Mouse (Mus musculus) ES-E14 (cell line): ENCODE data around the gene Fitm1. TPM values are rescaled to one million over a fixed set of nuclear protein-coding genes. Genes with fewer than 3 reads are reported as not detected.

ENCODE experiments used
- DNase-seq: peaks from one replicate; pipeline ENCODE4 v3.0.0-alpha.2; 2013; ENCODE audit warnings: low read depth, low spot score
- H3K27ac ChIP-seq: 2 replicates; pipeline ENCODE4 v1.5.1; 2012; ENCODE audit warnings: low read depth, mild to moderate bottlenecking, low read length, moderate library complexity, mixed read lengths; ENCODE audit not compliant: poor library complexity, insufficient read depth, severe bottlenecking
- H3K36me3 ChIP-seq: 2 replicates; pipeline ENCODE4 v1.6.1; 2012; ENCODE audit warnings: mild to moderate bottlenecking, low read length, moderate library complexity, mixed read lengths; ENCODE audit not compliant: control insufficient read depth, poor library complexity, insufficient read depth, severe bottlenecking
- H3K4me1 ChIP-seq, 2 experiments: fragments of 150-350 bp in 1 of 2; sonication (generic) in 1 of 2; 2 replicates each; pipeline ENCODE4 v1.6.1; 2012; ENCODE audit warnings: low read length in 2 of 2, mild to moderate bottlenecking in 1 of 2, mixed read lengths in 1 of 2; ENCODE audit not compliant: control insufficient read depth in 2 of 2, insufficient read depth in 2 of 2, poor library complexity in 1 of 2
- H3K4me3 ChIP-seq, 2 experiments: fragments of 150-350 bp in 1 of 2; sonication (generic) in 1 of 2; 2 replicates each; pipeline ENCODE4 v1.5.1; 2012; ENCODE audit warnings: low read length in 2 of 2, low read depth in 1 of 2, mild to moderate bottlenecking in 1 of 2, mixed read lengths in 1 of 2; ENCODE audit not compliant: insufficient read depth in 1 of 2, poor library complexity in 1 of 2, severe bottlenecking in 1 of 2
- H3K9ac ChIP-seq: 2 replicates; pipeline ENCODE4 v1.6.1; 2012; ENCODE audit warnings: low read depth, mild to moderate bottlenecking, low read length, mixed read lengths; ENCODE audit not compliant: poor library complexity, insufficient read depth, severe bottlenecking
- H3K9me3 ChIP-seq: fragments of 150-350 bp; sonication (generic); 2 replicates; pipeline ENCODE4 v1.6.1; 2012; ENCODE audit warnings: low read depth, mild to moderate bottlenecking, low read length; ENCODE audit not compliant: control insufficient read depth, insufficient read depth
- CHD2 ChIP-seq: IDR thresholded peaks from 2 replicates; pipeline ENCODE4 v1.6.1; 2014; ENCODE audit warnings: mild to moderate bottlenecking, low read depth, low read length, inconsistent platforms
- HCFC1 ChIP-seq: IDR thresholded peaks from 2 replicates; pipeline ENCODE4 v1.6.1; 2012; ENCODE audit warnings: low read length, inconsistent platforms, borderline replicate concordance; ENCODE audit not compliant: insufficient read depth
- MAFK ChIP-seq: IDR thresholded peaks from 2 replicates; pipeline ENCODE4 v1.6.1; 2014; ENCODE audit warnings: mild to moderate bottlenecking, low read depth, low read length, inconsistent platforms; ENCODE audit not compliant: insufficient read depth
- ZC3H11A ChIP-seq: IDR thresholded peaks from 2 replicates; pipeline ENCODE4 v1.6.1; 2012; ENCODE audit warnings: low read depth, mild to moderate bottlenecking, inconsistent platforms, low read length, borderline replicate concordance
- ZNF384 ChIP-seq: IDR thresholded peaks from 2 replicates; pipeline ENCODE4 v1.6.1; 2012; ENCODE audit warnings: low read depth, low read length, inconsistent platforms
- in situ Hi-C, 2 experiments: fragments of 600-800 bp; cut with MboI; formaldehyde crosslinking; loops; one replicate each; pipeline ENCODE4 v1.15.1; 2025; ENCODE audit warnings: low sequenced_read_pairs in 2 of 2, inconsistent platforms in 1 of 2; ENCODE audit not compliant: unreplicated experiment in 2 of 2
- total RNA-seq: library from RNA; depleted of rRNA; stranded (reverse); fragments of 300-350 nt; gene quantifications from 2 replicates; pipeline ENCODE4 v1.2.3, GENCODE M21; 2012

The Fitm1 gene
- total RNA-seq, 1 experiment: 0.71 TPM

- TF ChIP-seq ZNF384 (no peak), MAFK (no peak), ZC3H11A (no peak), HCFC1 (no peak), CHD2 (no peak)
- Histone ChIP-seq H3K27ac (peak overlapping the region; percentile 71; the same call in 1 of the 2 replicates), H3K4me1 (peaks cover 8 to 18% of the 10 kb centered on the region in 2 experiments), H3K4me3 (no peak overlapping the region), H3K9ac (peak overlapping the region; percentile 30; the same call in 1 of the 2 replicates), H3K9me3 (no peaks in the 10 kb centered on the region), H3K36me3 (peaks cover 16% of the 10 kb centered on the region; the same call in 1 of the 2 replicates)
- DNase-seq: no peak
- in situ Hi-C loops: no loop called here
Observed at GRCm38 (mm10) chr14:55551794-55552193, 23.6 kb upstream of the Fitm1 start.

- 0 out of 2 replicates have a peak, but pooled peaks have one; percentile 22 for TF ChIP-seq ZNF384
- no peak for TF ChIP-seq CHD2
Observed at GRCm38 (mm10) chr14:55554635-55555034, 20.8 kb upstream of the Fitm1 start.

GRCm38 (mm10) chr14:55555788-55556187 lies 19.6 kb upstream of the Fitm1 start:
- Histone ChIP-seq H3K4me3 (no peak overlapping the region), H3K36me3 (no peaks in the 10 kb centered on the region), H3K4me1 (peaks cover 4 to 11% of the 10 kb centered on the region in 2 experiments; a peak in 3 of 4 replicates), H3K9ac (no peak overlapping the region), H3K27ac (no peak overlapping the region), H3K9me3 (no peaks in the 10 kb centered on the region)
- no peak for TF ChIP-seq ZNF384
- no peak for TF ChIP-seq ZC3H11A
- no peak for TF ChIP-seq CHD2
- TF ChIP-seq MAFK: no peak
- TF ChIP-seq HCFC1: no peak
- no peak for DNase-seq
- in situ Hi-C loops: no loop called here

More at GRCm38 (mm10) chr14:55554635-55555034, 20.8 kb upstream of the Fitm1 start:
- no peaks in the 10 kb centered on the region for H3K36me3 ChIP-seq
- no peak overlapping the region for H3K9ac ChIP-seq
- no peaks in the 10 kb centered on the region for H3K9me3 ChIP-seq
- H3K27ac ChIP-seq: no peak overlapping the region
- in situ Hi-C loops: no loop called here
- H3K4me1 ChIP-seq: peaks cover 8 to 11% of the 10 kb centered on the region in 2 experiments
- DNase-seq: no peak
- no peak overlapping the region for H3K4me3 ChIP-seq

GRCm38 (mm10) chr14:55557003-55557402 lies 18.4 kb upstream of the Fitm1 start:
- H3K9me3 ChIP-seq: no peaks in the 10 kb centered on the region
- in situ Hi-C loops: no loop called here
- no peak overlapping the region for H3K4me3 ChIP-seq
- DNase-seq: no peak
- H3K9ac ChIP-seq: no peak overlapping the region
- peaks cover 0 to 13% of the 10 kb centered on the region in 2 experiments; a peak in 2 of 4 replicates for H3K4me1 ChIP-seq
- no peak for TF ChIP-seq ZNF384
- TF ChIP-seq ZC3H11A: peak; percentile 27; the same call in 1 of the 2 replicates
- TF ChIP-seq HCFC1: no peak
- TF ChIP-seq MAFK: no peak
- peaks cover 2% of the 10 kb centered on the region; the same call in 1 of the 2 replicates for H3K36me3 ChIP-seq
- H3K27ac ChIP-seq: no peak overlapping the region

- DNase-seq: no peak
- no peak for TF ChIP-seq ZNF384
- Histone ChIP-seq H3K4me3 (no peak overlapping the region), H3K4me1 (peaks cover 0 to 12% of the 10 kb centered on the region in 2 experiments; a peak in 2 of 4 replicates), H3K9me3 (no peaks in the 10 kb centered on the region), H3K9ac (no peak overlapping the region), H3K36me3 (peaks cover 2% of the 10 kb centered on the region; the same call in 1 of the 2 replicates), H3K27ac (no peak overlapping the region)
- in situ Hi-C loops: no loop called here
Observed at GRCm38 (mm10) chr14:55557587-55557986, 17.8 kb upstream of the Fitm1 start.
